Mouse (Mus musculus) heart, postnatal 0 days (tissue): ENCODE results near the gene Rfx1.

Experiments
- CTCF ChIP-seq: IDR thresholded peaks from 2 replicates; pipeline ENCODE4 v1.5.1; 2016; ENCODE audit warnings: antibody characterized with exemption, control low read depth, low read depth
- EP300 ChIP-seq: IDR thresholded peaks from 2 replicates; pipeline ENCODE4 v1.6.1; 2016; ENCODE audit warnings: antibody characterized with exemption, low read depth

- TF ChIP-seq EP300 (no peak), CTCF (no peak)
These were observed 45.1 kb upstream of the Rfx1 start for GRCm38 (mm10) chr8:84021569-84021968.
